Mouse (Mus musculus) limb, embryonic 10.5 days (tissue): ENCODE data around the gene Ppp1r9a. TPM values are rescaled to one million over a fixed set of nuclear protein-coding genes. Genes with fewer than 3 reads are reported as not detected.

Experiments used
- DNase-seq: peaks from one replicate; pipeline ENCODE4 v3.0.0-alpha.2; 2017; ENCODE audit warnings: low spot score
- H3K27ac ChIP-seq: fragments of 300-500 bp; sonication (generic); 2 replicates; pipeline ENCODE4 v1.5.1; 2016; ENCODE audit warnings: mild to moderate bottlenecking
- H3K27me3 ChIP-seq: fragments of 300-500 bp; sonication (generic); 2 replicates; pipeline ENCODE4 v1.6.1; 2016; ENCODE audit warnings: low read depth, mild to moderate bottlenecking; ENCODE audit not compliant: poor library complexity, severe bottlenecking
- H3K36me3 ChIP-seq: fragments of 300-500 bp; sonication (generic); 2 replicates; pipeline ENCODE4 v1.6.1; 2016; ENCODE audit warnings: mild to moderate bottlenecking, moderate library complexity
- H3K4me1 ChIP-seq: fragments of 300-500 bp; sonication (generic); 2 replicates; pipeline ENCODE4 v1.6.1; 2016
- H3K4me3 ChIP-seq: fragments of 300-500 bp; sonication (generic); 2 replicates; pipeline ENCODE4 v1.5.1; 2016; ENCODE audit warnings: mild to moderate bottlenecking, moderate library complexity
- H3K9me3 ChIP-seq: fragments of 300-500 bp; sonication (generic); replicated peaks from 2 replicates; pipeline ENCODE4 v1.6.1; 2016; ENCODE audit warnings: mild to moderate bottlenecking
- WGBS: fragments of 180-500 bp; shearing (Covaris S2); methylation state at CpG from one replicate; pipeline ENCODE4 v1.1.7; 2016; 5-methylcytosine and 5-hydroxymethylcytosine counted together
- polyA plus RNA-seq: library from polyadenylated mRNA; unstranded; fragments of >200 nt; fragmentation: Nextera tagmentation; extraction: Ambion mirVana; gene quantifications from 2 replicates; pipeline ENCODE4 v1.2.1, GENCODE M21; 2016

Ppp1r9a gene
- polyA plus RNA-seq, 1 experiment from 2014 or later = 28.5 TPM

- H3K9me3 ChIP-seq = no peaks in the 10 kb centered on the region
- no peak overlapping the region for H3K27ac ChIP-seq
- H3K4me3 ChIP-seq = no peak overlapping the region
- H3K4me1 ChIP-seq = no peaks in the 10 kb centered on the region
- DNase-seq = no peak
- no peaks in the 10 kb centered on the region for H3K36me3 ChIP-seq
- 91% methylated on average over 2 of the region's 2 CpGs for WGBS
- H3K27me3 ChIP-seq = no peaks in the 10 kb centered on the region
Observed at GRCm38 (mm10) chr6:5038140-5038749, 135.5 kb downstream of the Ppp1r9a start.

GRCm38 (mm10) chr6:5039316-5039715 lies 136.6 kb downstream of the Ppp1r9a start:
- H3K4me1 ChIP-seq = no peaks in the 10 kb centered on the region

GRCm38 (mm10) chr6:5045854-5046253 lies 143.1 kb downstream of the Ppp1r9a start:
- 95% methylated on average over 6 of the region's 6 CpGs for WGBS
- Histone ChIP-seq H3K27me3 (no peaks in the 10 kb centered on the region), H3K4me1 (no peaks in the 10 kb centered on the region), H3K4me3 (no peak overlapping the region), H3K27ac (no peak overlapping the region), H3K9me3 (no peaks in the 10 kb centered on the region), H3K36me3 (peaks cover 11% of the 10 kb centered on the region)
- no peak for DNase-seq

More at GRCm38 (mm10) chr6:5039316-5039715, 136.6 kb downstream of the Ppp1r9a start:
- no peak for DNase-seq
- H3K27me3 ChIP-seq = no peaks in the 10 kb centered on the region
- H3K36me3 ChIP-seq = no peaks in the 10 kb centered on the region
- H3K27ac ChIP-seq = no peak overlapping the region
- H3K4me3 ChIP-seq = no peak overlapping the region
- WGBS = 92% methylated on average over 2 of the region's 2 CpGs
- no peaks in the 10 kb centered on the region for H3K9me3 ChIP-seq

GRCm38 (mm10) chr6:5048025-5048424 lies 145.3 kb downstream of the Ppp1r9a start:
- no peaks in the 10 kb centered on the region for H3K4me1 ChIP-seq
- H3K27me3 ChIP-seq = no peaks in the 10 kb centered on the region
- WGBS = 91% methylated on average over 3 of the region's 3 CpGs
- H3K27ac ChIP-seq = no peak overlapping the region
- no peaks in the 10 kb centered on the region for H3K9me3 ChIP-seq
- peaks cover 11% of the 10 kb centered on the region for H3K36me3 ChIP-seq
- no peak overlapping the region for H3K4me3 ChIP-seq
- no peak for DNase-seq

GRCm38 (mm10) chr6:5052309-5052708 lies 149.6 kb downstream of the Ppp1r9a start:
- WGBS = 75% methylated on average over 2 of the region's 2 CpGs

GRCm38 (mm10) chr6:5054446-5055095 lies 151.9 kb downstream of the Ppp1r9a start:
- WGBS = 86% methylated on average over 4 of the region's 4 CpGs
- H3K9me3 ChIP-seq = no peaks in the 10 kb centered on the region
- H3K4me3 ChIP-seq = no peak overlapping the region
- peaks cover 7% of the 10 kb centered on the region for H3K4me1 ChIP-seq
- H3K27ac ChIP-seq = no peak overlapping the region
- no peaks in the 10 kb centered on the region for H3K36me3 ChIP-seq
- H3K27me3 ChIP-seq = no peaks in the 10 kb centered on the region
- DNase-seq = no peak

More at GRCm38 (mm10) chr6:5052309-5052708, 149.6 kb downstream of the Ppp1r9a start:
- DNase-seq = no peak
- Histone ChIP-seq H3K4me3 (no peak overlapping the region), H3K4me1 (no peaks in the 10 kb centered on the region), H3K9me3 (no peaks in the 10 kb centered on the region), H3K27ac (peak overlapping the region; percentile 56; the same call in 1 of the 2 replicates), H3K27me3 (no peaks in the 10 kb centered on the region), H3K36me3 (no peaks in the 10 kb centered on the region)

GRCm38 (mm10) chr6:5074736-5075135 lies 172.0 kb downstream of the Ppp1r9a start:
- WGBS = 91% methylated on average over 3 of the region's 3 CpGs
- no peak overlapping the region for H3K4me3 ChIP-seq
- no peak for DNase-seq
- H3K4me1 ChIP-seq = peaks cover 6% of the 10 kb centered on the region; the same call in 1 of the 2 replicates
- H3K9me3 ChIP-seq = no peaks in the 10 kb centered on the region
- no peak overlapping the region for H3K27ac ChIP-seq
- H3K36me3 ChIP-seq = peaks cover 18% of the 10 kb centered on the region
- H3K27me3 ChIP-seq = no peaks in the 10 kb centered on the region

GRCm38 (mm10) chr6:5075680-5076079 lies 173.0 kb downstream of the Ppp1r9a start:
- Histone ChIP-seq H3K9me3 (no peaks in the 10 kb centered on the region), H3K4me1 (peaks cover 15% of the 10 kb centered on the region), H3K4me3 (no peak overlapping the region), H3K36me3 (peaks cover 18% of the 10 kb centered on the region), H3K27ac (no peak overlapping the region), H3K27me3 (no peaks in the 10 kb centered on the region)
- WGBS = 91% methylated on average over 7 of the region's 7 CpGs
- DNase-seq = no peak

GRCm38 (mm10) chr6:5078009-5078408 lies 175.3 kb downstream of the Ppp1r9a start:
- peaks cover 18% of the 10 kb centered on the region for H3K36me3 ChIP-seq
- WGBS = 75% methylated on average over 2 of the region's 2 CpGs
- H3K9me3 ChIP-seq = no peaks in the 10 kb centered on the region
- no peak for DNase-seq
- H3K4me3 ChIP-seq = no peak overlapping the region
- peaks cover 38% of the 10 kb centered on the region for H3K4me1 ChIP-seq
- no peaks in the 10 kb centered on the region for H3K27me3 ChIP-seq
- H3K27ac ChIP-seq = no peak overlapping the region

- H3K27ac ChIP-seq = peak overlapping the region; percentile 80
- H3K27me3 ChIP-seq = no peaks in the 10 kb centered on the region
- peaks cover 49% of the 10 kb centered on the region for H3K4me1 ChIP-seq
- no peaks in the 10 kb centered on the region for H3K9me3 ChIP-seq
- no peak overlapping the region for H3K4me3 ChIP-seq
- DNase-seq = no peak
- 97% methylated on average over 1 of the region's 1 CpGs for WGBS
- peaks cover 15% of the 10 kb centered on the region for H3K36me3 ChIP-seq
Observed at GRCm38 (mm10) chr6:5079108-5079507, 176.4 kb downstream of the Ppp1r9a start.

GRCm38 (mm10) chr6:5080094-5080493 lies 177.4 kb downstream of the Ppp1r9a start:
- 89% methylated on average over 5 of the region's 5 CpGs for WGBS
- H3K27ac ChIP-seq = peak overlapping the region; percentile 80
- DNase-seq = no peak
- H3K4me3 ChIP-seq = no peak overlapping the region
- peaks cover 50% of the 10 kb centered on the region for H3K4me1 ChIP-seq
- H3K36me3 ChIP-seq = peaks cover 9% of the 10 kb centered on the region; the same call in 1 of the 2 replicates
- no peaks in the 10 kb centered on the region for H3K9me3 ChIP-seq
- H3K27me3 ChIP-seq = no peaks in the 10 kb centered on the region

GRCm38 (mm10) chr6:5080496-5080895 lies 177.8 kb downstream of the Ppp1r9a start:
- peaks cover 50% of the 10 kb centered on the region for H3K4me1 ChIP-seq
- 88% methylated on average over 5 of the region's 5 CpGs for WGBS
- no peaks in the 10 kb centered on the region for H3K9me3 ChIP-seq
- no peaks in the 10 kb centered on the region for H3K27me3 ChIP-seq
- H3K27ac ChIP-seq = peak overlapping the region; percentile 80
- no peak for DNase-seq
- H3K36me3 ChIP-seq = peaks cover 9% of the 10 kb centered on the region; the same call in 1 of the 2 replicates
- H3K4me3 ChIP-seq = no peak overlapping the region

GRCm38 (mm10) chr6:5081099-5081498 lies 178.4 kb downstream of the Ppp1r9a start:
- Histone ChIP-seq H3K27me3 (no peaks in the 10 kb centered on the region), H3K36me3 (peaks cover 9% of the 10 kb centered on the region; the same call in 1 of the 2 replicates), H3K27ac (peak overlapping the region; percentile 80), H3K9me3 (no peaks in the 10 kb centered on the region), H3K4me3 (no peak overlapping the region), H3K4me1 (peaks cover 50% of the 10 kb centered on the region)
- 31% methylated on average over 8 of the region's 8 CpGs for WGBS
- no peak for DNase-seq
